Mouse (Mus musculus) megakaryocyte, embryonic 14.5 days (primary cell): ENCODE measurements around the gene Apeh.

Experiments
- FLI1 ChIP-seq: IDR thresholded peaks from 2 replicates; pipeline ENCODE4 v1.6.1; 2012; ENCODE audit warnings: low read length, inconsistent platforms, mixed read lengths
- GATA1 ChIP-seq: IDR thresholded peaks from 3 replicates; pipeline ENCODE4 v1.6.1; 2012; ENCODE audit warnings: mixed read lengths, low read length, inconsistent platforms, borderline replicate concordance

DNA sequence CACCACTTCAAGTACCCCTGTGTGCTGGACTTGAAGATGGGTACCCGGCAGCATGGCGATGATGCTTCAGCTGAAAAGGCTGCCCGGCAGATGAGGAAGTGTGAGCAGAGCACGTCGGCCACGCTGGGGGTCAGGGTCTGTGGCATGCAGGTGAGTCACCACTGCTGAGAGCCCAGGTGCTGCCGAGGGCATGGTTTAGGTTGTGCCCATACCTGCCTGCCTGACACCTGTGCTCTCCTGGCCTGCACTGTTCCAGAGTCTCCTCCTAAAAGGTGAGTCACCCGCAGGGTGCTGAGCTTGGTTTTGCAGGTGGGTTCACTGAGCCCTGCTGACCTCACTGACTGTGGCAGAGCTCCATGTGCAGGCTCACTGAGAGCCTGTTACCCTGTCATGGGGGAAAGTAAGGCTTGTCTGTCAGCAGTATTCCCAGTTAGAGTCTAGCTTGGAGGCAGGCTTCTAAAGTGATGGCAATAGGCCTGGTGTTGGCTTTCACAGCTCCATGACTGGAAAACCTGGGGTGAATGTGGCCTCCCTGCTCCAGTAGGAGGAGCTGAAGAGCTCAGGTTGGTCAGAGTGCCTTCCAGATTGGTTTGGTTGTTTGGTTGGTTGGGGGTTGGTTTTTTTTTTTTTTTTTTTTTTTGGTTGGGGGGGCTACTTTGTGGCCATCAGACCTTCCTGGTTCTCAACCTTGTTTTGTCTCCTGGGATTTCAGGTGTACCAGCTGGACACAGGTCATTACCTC lies 49.5 kb downstream of the Apeh start:
- TF ChIP-seq GATA1 (no peak), FLI1 (no peak)
